Mouse (Mus musculus) embryo, embryonic 10 days (tissue): Measurements from ENCODE around the gene Peli2.

Experiments
- DNase-seq: peaks from one replicate; pipeline ENCODE4 v3.0.0-alpha.2; 2015; ENCODE audit warnings: low spot score

The Peli2 gene

GRCm38 (mm10) chr14:48289602-48290599 is 169.3 kb downstream of the Peli2 start:
- DNase-seq = no peak

GRCm38 (mm10) chr14:48293498-48293897 is 172.9 kb downstream of the Peli2 start:
- DNase-seq = no peak

- DNase-seq = no peak
These were observed 174.8 kb downstream of the Peli2 start for GRCm38 (mm10) chr14:48295410-48295809.

GRCm38 (mm10) chr14:48295815-48296271 is 175.2 kb downstream of the Peli2 start:
- no peak for DNase-seq

GRCm38 (mm10) chr14:48296820-48297219 is 176.2 kb downstream of the Peli2 start:
- no peak for DNase-seq

- no peak for DNase-seq
These were observed 182.0 kb downstream of the Peli2 start for GRCm38 (mm10) chr14:48302471-48303186.

GRCm38 (mm10) chr14:48303235-48303634 is 182.6 kb downstream of the Peli2 start:
- DNase-seq = no peak

GRCm38 (mm10) chr14:48303841-48304240 is 183.2 kb downstream of the Peli2 start:
- DNase-seq = no peak

- no peak for DNase-seq
These were observed 192.6 kb downstream of the Peli2 start for GRCm38 (mm10) chr14:48313234-48313633.

GRCm38 (mm10) chr14:48316396-48316795 is 195.8 kb downstream of the Peli2 start:
- peak; percentile 33 for DNase-seq

GRCm38 (mm10) chr14:48323771-48324459 is 203.3 kb downstream of the Peli2 start:
- no peak for DNase-seq

GRCm38 (mm10) chr14:48324460-48324850 is 203.8 kb downstream of the Peli2 start:
- DNase-seq = no peak

- no peak for DNase-seq
These were observed 207.1 kb downstream of the Peli2 start for GRCm38 (mm10) chr14:48327746-48328145.

- DNase-seq = no peak
These were observed 209.2 kb downstream of the Peli2 start for GRCm38 (mm10) chr14:48329716-48330365.
